Mouse (Mus musculus) thymus, adult 2 months (tissue): ENCODE data around the gene Copz2. TPM values are rescaled to one million over a fixed set of nuclear protein-coding genes. Genes with fewer than 3 reads are reported as not detected.
A peak's percentile ranks its signal among the peaks of the same experiment; 100 is the strongest.

Source experiments
- DNase-seq: peaks from one replicate; pipeline ENCODE4 v3.0.0; 2021
- H3K27ac ChIP-seq: fragments of 200-500 bp; 2 replicates; pipeline ENCODE4 v1.5.1; 2012; ENCODE audit warnings: low read length, control low read depth; ENCODE audit not compliant: control insufficient read depth, insufficient read depth
- H3K27me3 ChIP-seq: fragments of 200-500 bp; 2 replicates; pipeline ENCODE4 v1.6.1; 2012; ENCODE audit warnings: mild to moderate bottlenecking, low read length, moderate library complexity, mixed read lengths; ENCODE audit not compliant: control insufficient read depth, insufficient read depth
- H3K36me3 ChIP-seq: fragments of 200-500 bp; 2 replicates; pipeline ENCODE4 v1.6.1; 2012; ENCODE audit warnings: mild to moderate bottlenecking, low read length, moderate library complexity; ENCODE audit not compliant: control insufficient read depth, insufficient read depth
- H3K4me1 ChIP-seq: fragments of 200-500 bp; replicated peaks from 2 replicates; pipeline ENCODE4 v1.6.1; 2012; ENCODE audit warnings: low read length; ENCODE audit not compliant: control insufficient read depth, insufficient read depth
- H3K4me3 ChIP-seq: fragments of 200-500 bp; 2 replicates; pipeline ENCODE4 v1.5.1; 2012; ENCODE audit warnings: mild to moderate bottlenecking, low read length, control low read depth, moderate library complexity; ENCODE audit not compliant: control insufficient read depth, insufficient read depth
- CTCF ChIP-seq: fragments of 200-500 bp; IDR thresholded peaks from 2 replicates; pipeline ENCODE4 v1.5.1; 2012; ENCODE audit warnings: mild to moderate bottlenecking, control low read depth, low read length, moderate library complexity, borderline replicate concordance; ENCODE audit not compliant: control insufficient read depth, poor library complexity, insufficient read depth; ENCODE audit errors: extremely low read depth
- POLR2A ChIP-seq: fragments of 200-500 bp; IDR thresholded peaks from 2 replicates; pipeline ENCODE4 v1.6.1; 2012; ENCODE audit warnings: mild to moderate bottlenecking, low read length, control low read depth, moderate library complexity; ENCODE audit not compliant: control insufficient read depth, poor library complexity, insufficient read depth; ENCODE audit errors: extremely low read depth
- WGBS: fragments of 180-500 bp; shearing (Covaris S2); methylation state at CpG from one replicate; pipeline ENCODE4 v1.1.7; 2018; 5-methylcytosine and 5-hydroxymethylcytosine counted together
- polyA plus RNA-seq: library from polyadenylated mRNA; depleted of rRNA; stranded (reverse); fragments of >200 nt; gene quantifications from 2 replicates; pipeline ENCODE4 v1.2.3, GENCODE M21; 2012

The Copz2 gene
- polyA plus RNA-seq, 1 experiment, result 25.3 TPM

GRCm38 (mm10) chr11:96860564-96860963, 10.9 kb downstream of the Copz2 start:
- DNase-seq, result peak; percentile 65
- TF ChIP-seq POLR2A (no peak), CTCF (peak; percentile 78; the same call in 1 of the 2 replicates)
- peaks cover 5% of the 10 kb centered on the region for H3K4me1 ChIP-seq
- no peaks in the 10 kb centered on the region; the same call in 1 of the 2 replicates for H3K27me3 ChIP-seq
- WGBS, result 21% methylated on average over 8 of the region's 8 CpGs
- H3K27ac ChIP-seq, result no peak overlapping the region
- no peaks in the 10 kb centered on the region for H3K36me3 ChIP-seq
- H3K4me3 ChIP-seq, result no peak overlapping the region

- Histone ChIP-seq H3K4me1 (peaks cover 5% of the 10 kb centered on the region), H3K27me3 (no peaks in the 10 kb centered on the region; the same call in 1 of the 2 replicates), H3K27ac (no peak overlapping the region), H3K4me3 (peak overlapping the region; percentile 33), H3K36me3 (no peaks in the 10 kb centered on the region)
- no peak for DNase-seq
- TF ChIP-seq POLR2A (no peak), CTCF (no peak)
- 4% methylated on average over 20 of the region's 20 CpGs for WGBS
Observed at GRCm38 (mm10) chr11:96861446-96861845, 11.8 kb downstream of the Copz2 start.

- TF ChIP-seq CTCF (peak; percentile 99), POLR2A (no peak)
- under 1% methylated on average over 31 of the region's 31 CpGs for WGBS
- Histone ChIP-seq H3K27me3 (no peaks in the 10 kb centered on the region; the same call in 1 of the 2 replicates), H3K4me1 (peaks cover 5% of the 10 kb centered on the region), H3K36me3 (no peaks in the 10 kb centered on the region), H3K27ac (no peak overlapping the region), H3K4me3 (peak overlapping the region; percentile 33)
- DNase-seq, result peak; percentile 95
Observed at GRCm38 (mm10) chr11:96861878-96862289, 12.2 kb downstream of the Copz2 start.

GRCm38 (mm10) chr11:96862534-96862933, 12.9 kb downstream of the Copz2 start:
- TF ChIP-seq POLR2A (no peak), CTCF (no peak)
- Histone ChIP-seq H3K27me3 (no peaks in the 10 kb centered on the region; the same call in 1 of the 2 replicates), H3K4me1 (peaks cover 5% of the 10 kb centered on the region), H3K4me3 (no peak overlapping the region), H3K36me3 (no peaks in the 10 kb centered on the region), H3K27ac (no peak overlapping the region)
- DNase-seq, result no peak
- 95% methylated on average over 12 of the region's 12 CpGs for WGBS

GRCm38 (mm10) chr11:96863206-96863995, 13.7 kb downstream of the Copz2 start:
- WGBS, result 73% methylated on average over 26 of the region's 26 CpGs
- no peak overlapping the region for H3K4me3 ChIP-seq
- no peak for TF ChIP-seq POLR2A
- no peak for TF ChIP-seq CTCF
- H3K36me3 ChIP-seq, result no peaks in the 10 kb centered on the region
- H3K27me3 ChIP-seq, result no peaks in the 10 kb centered on the region; the same call in 1 of the 2 replicates
- DNase-seq, result no peak
- H3K27ac ChIP-seq, result no peak overlapping the region
- peaks cover 5% of the 10 kb centered on the region for H3K4me1 ChIP-seq

GRCm38 (mm10) chr11:96867149-96867548, 17.5 kb downstream of the Copz2 start:
- WGBS, result 24% methylated on average over 5 of the region's 5 CpGs

More at GRCm38 (mm10) chr11:96867149-96867548, 17.5 kb downstream of the Copz2 start:
- Histone ChIP-seq H3K4me3 (no peak overlapping the region), H3K27me3 (no peaks in the 10 kb centered on the region; the same call in 1 of the 2 replicates), H3K36me3 (no peaks in the 10 kb centered on the region), H3K27ac (no peak overlapping the region), H3K4me1 (no peaks in the 10 kb centered on the region; the same call in 1 of the 2 replicates)
- no peak; the same call in 1 of the 2 replicates for TF ChIP-seq CTCF
- no peak for TF ChIP-seq POLR2A
- peak; percentile 44 for DNase-seq
